Mouse (Mus musculus): ENCODE measurements around the gene Gm10135. TPM values are rescaled to one million over a fixed set of nuclear protein-coding genes. Genes with fewer than 3 reads are reported as not detected.
"Not testable (repeated sequence)": the region's sequence is repeated elsewhere in the genome, so short reads cannot be mapped to it uniquely, and the experiment has no call there.

Gene Gm10135
- not detected in 2 replicates for total RNA-seq (2014; fragmentation: Nextera tagmentation)
- 3.9 TPM in 1 of 2 replicates, not detected in the other for total RNA-seq (2017)

- ATAC-seq (replicated peaks; ENCODE audit: low FRiP score, low TSS enrichment, poor library complexity, severe bottlenecking), result no peak
Measured at GRCm38 (mm10) chr5:72974602-72975001, at the start of gene Gm10135. TSS of gene Gm10135 (minus strand) at chr5:72974702.

GRCm38 (mm10) chr5:73023801-73024200 is 49.3 kb upstream of the Gm10135 start:
- ATAC-seq (replicated peaks; ENCODE audit: low FRiP score, low TSS enrichment, poor library complexity, severe bottlenecking), result no peak

GRCm38 (mm10) chr5:73014745-73015144 is 40.2 kb upstream of the Gm10135 start:
- ATAC-seq (replicated peaks; ENCODE audit: low FRiP score, low TSS enrichment, poor library complexity, severe bottlenecking), result no peak

GRCm38 (mm10) chr5:73013611-73014287 is 39.2 kb upstream of the Gm10135 start:
- ATAC-seq (replicated peaks; ENCODE audit: low FRiP score, low TSS enrichment, poor library complexity, severe bottlenecking), result peak; percentile 33; the same call in 1 of the 2 replicates

- 0 out of 2 replicates have a peak, but pooled peaks have one; percentile 18 for ATAC-seq (replicated peaks; ENCODE audit: low FRiP score, low TSS enrichment, poor library complexity, severe bottlenecking)
Measured at GRCm38 (mm10) chr5:73012884-73013610, 38.5 kb upstream of the Gm10135 start.

- ATAC-seq (replicated peaks; ENCODE audit: low FRiP score, low TSS enrichment, poor library complexity, severe bottlenecking), result not testable (repeated sequence)
Measured at GRCm38 (mm10) chr5:73011806-73012205, 37.3 kb upstream of the Gm10135 start.

- ATAC-seq (replicated peaks; ENCODE audit: low FRiP score, low TSS enrichment, poor library complexity, severe bottlenecking), result peak; percentile 79
Measured at GRCm38 (mm10) chr5:73008230-73008629, 33.7 kb upstream of the Gm10135 start.

- no peak for ATAC-seq (replicated peaks; ENCODE audit: low FRiP score, low TSS enrichment, poor library complexity, severe bottlenecking)
Measured at GRCm38 (mm10) chr5:73007582-73007959, 33.1 kb upstream of the Gm10135 start.

GRCm38 (mm10) chr5:73006784-73007581 is 32.5 kb upstream of the Gm10135 start, which contains the start of gene Slc10a4:
TSS of gene Slc10a4 (plus strand) at chr5:73006883.
- ATAC-seq (replicated peaks; ENCODE audit: low FRiP score, low TSS enrichment, poor library complexity, severe bottlenecking), result peak; percentile 41

GRCm38 (mm10) chr5:73004046-73004445 is 29.5 kb upstream of the Gm10135 start:
- no peak for ATAC-seq (replicated peaks; ENCODE audit: low FRiP score, low TSS enrichment, poor library complexity, severe bottlenecking)

- ATAC-seq (replicated peaks; ENCODE audit: low FRiP score, low TSS enrichment, poor library complexity, severe bottlenecking), result not testable (repeated sequence)
Measured at GRCm38 (mm10) chr5:72998546-72998945, 24.0 kb upstream of the Gm10135 start.

GRCm38 (mm10) chr5:72995379-72995778 is 20.9 kb upstream of the Gm10135 start:
- ATAC-seq (replicated peaks; ENCODE audit: low FRiP score, low TSS enrichment, poor library complexity, severe bottlenecking), result no peak

GRCm38 (mm10) chr5:72994928-72995327 is 20.4 kb upstream of the Gm10135 start:
- no peak for ATAC-seq (replicated peaks; ENCODE audit: low FRiP score, low TSS enrichment, poor library complexity, severe bottlenecking)

- ATAC-seq (replicated peaks; ENCODE audit: low FRiP score, low TSS enrichment, poor library complexity, severe bottlenecking), result no peak
Measured at GRCm38 (mm10) chr5:72994424-72994823, 19.9 kb upstream of the Gm10135 start.

GRCm38 (mm10) chr5:72992474-72992873 is 18.0 kb upstream of the Gm10135 start:
- ATAC-seq (replicated peaks; ENCODE audit: low FRiP score, low TSS enrichment, poor library complexity, severe bottlenecking), result no peak

GRCm38 (mm10) chr5:72989756-72990155 is 15.3 kb upstream of the Gm10135 start:
- ATAC-seq (replicated peaks; ENCODE audit: low FRiP score, low TSS enrichment, poor library complexity, severe bottlenecking), result no peak

GRCm38 (mm10) chr5:72987786-72988185 is 13.3 kb upstream of the Gm10135 start:
- no peak for ATAC-seq (replicated peaks; ENCODE audit: low FRiP score, low TSS enrichment, poor library complexity, severe bottlenecking)

- peak; percentile 74 for ATAC-seq (replicated peaks; ENCODE audit: low FRiP score, low TSS enrichment, poor library complexity, severe bottlenecking)
Measured at GRCm38 (mm10) chr5:72984091-72984490, 9.6 kb upstream of the Gm10135 start.

GRCm38 (mm10) chr5:72976539-72976938 is 2.0 kb upstream of the Gm10135 start:
- no peak for ATAC-seq (replicated peaks; ENCODE audit: low FRiP score, low TSS enrichment, poor library complexity, severe bottlenecking)

GRCm38 (mm10) chr5:72975996-72976395 is 1.5 kb upstream of the Gm10135 start:
- ATAC-seq (replicated peaks; ENCODE audit: low FRiP score, low TSS enrichment, poor library complexity, severe bottlenecking), result no peak

Measured in megakaryocyte-erythroid progenitor cell, adult 5-6 weeks (primary cell).